Mouse (Mus musculus) C2C12 (cell line): Measurements from ENCODE around the gene Prpf31. TPM values are rescaled to one million over a fixed set of nuclear protein-coding genes. Genes with fewer than 3 reads are reported as not detected.

ENCODE experiments used
- H3K27me3 ChIP-seq: one replicate; pipeline ENCODE4 v1.6.1; 2011; ENCODE audit not compliant: control insufficient read depth, insufficient read depth, insufficient read length
- H3K36me3 ChIP-seq: one replicate; pipeline ENCODE4 v1.6.1; 2011; ENCODE audit not compliant: control insufficient read depth, insufficient read depth
- H3K4me3 ChIP-seq: one replicate; pipeline ENCODE4 v1.5.1; 2011; ENCODE audit warnings: mild to moderate bottlenecking, control low read depth; ENCODE audit not compliant: poor library complexity, insufficient read depth, severe bottlenecking
- H3K79me2 ChIP-seq: one replicate; pipeline ENCODE4 v1.6.1; 2011; ENCODE audit not compliant: control insufficient read depth, insufficient read depth
- H3K79me3 ChIP-seq: one replicate; pipeline ENCODE4 v1.6.1; 2011; ENCODE audit warnings: low read depth, control low read depth
- H3ac ChIP-seq: one replicate; pipeline ENCODE3; 2011; ENCODE audit warnings: low read depth; ENCODE audit not compliant: control insufficient read depth, insufficient read length
- CEBPB ChIP-seq: IDR thresholded peaks from one replicate; pipeline ENCODE4 v1.6.1; 2011; ENCODE audit warnings: low read depth, mild to moderate bottlenecking, control low read depth, moderate library complexity
- CTCF ChIP-seq: IDR thresholded peaks from one replicate; pipeline ENCODE4 v1.5.1; 2011; ENCODE audit not compliant: control insufficient read depth, insufficient read depth, insufficient read length
- FOSL1 ChIP-seq: IDR thresholded peaks from one replicate; pipeline ENCODE4 v1.8.0; 2011; ENCODE audit warnings: mild to moderate bottlenecking, low read length; ENCODE audit not compliant: poor library complexity, insufficient read depth, severe bottlenecking
- MAX ChIP-seq: IDR thresholded peaks from one replicate; pipeline ENCODE4 v1.6.1; 2011; ENCODE audit warnings: mild to moderate bottlenecking, control low read depth
- MYOD1 ChIP-seq: IDR thresholded peaks from one replicate; pipeline ENCODE4 v1.6.1; 2011; ENCODE audit warnings: low read depth; ENCODE audit not compliant: control insufficient read depth, insufficient read length
- MYOG ChIP-seq: IDR thresholded peaks from one replicate; pipeline ENCODE4 v1.6.1; 2011; ENCODE audit not compliant: control insufficient read depth, insufficient read length; ENCODE audit errors: extremely low read depth
- USF1 ChIP-seq: IDR thresholded peaks from one replicate; pipeline ENCODE4 v1.6.1; 2011; ENCODE audit warnings: low read depth, mild to moderate bottlenecking, control low read depth, moderate library complexity
- long read RNA-seq, 2 experiments: library from polyadenylated mRNA; unstranded; transcript quantifications; one replicate each; pipeline ENCODE4 v2.0.0; 2019 to 2020
- polyA plus RNA-seq: library from polyadenylated mRNA; unstranded; fragments of >200 nt; fragmentation: generic; extraction: Trizol; gene quantifications from one replicate; pipeline ENCODE4 v1.2.1, GENCODE M21; 2012; ENCODE audit warnings: missing spikeins

The Prpf31 gene
- polyA plus RNA-seq, result 102 TPM
- long read RNA-seq, experiment 1, transcript Prpf31-201 (14 exons, 3,144 nt), result major isoform, 35 of 50 reads
- long read RNA-seq, experiment 1, transcript Prpf31-205 (3 exons, 827 nt), result minor isoform, 5 of 50 reads
- long read RNA-seq, experiment 1, partial matches to known transcripts, result 7 of 50 reads
- long read RNA-seq, experiment 1, other reads (novel, unspliced or antisense), result 3 of 50 reads
- long read RNA-seq, experiment 2, transcript Prpf31-201 (14 exons, 3,144 nt), result major isoform, 429 of 482 reads
- long read RNA-seq, experiment 2, partial matches to known transcripts, result 25 of 482 reads
- long read RNA-seq, experiment 2, other reads (novel, unspliced or antisense), result 25 of 482 reads

DNA sequence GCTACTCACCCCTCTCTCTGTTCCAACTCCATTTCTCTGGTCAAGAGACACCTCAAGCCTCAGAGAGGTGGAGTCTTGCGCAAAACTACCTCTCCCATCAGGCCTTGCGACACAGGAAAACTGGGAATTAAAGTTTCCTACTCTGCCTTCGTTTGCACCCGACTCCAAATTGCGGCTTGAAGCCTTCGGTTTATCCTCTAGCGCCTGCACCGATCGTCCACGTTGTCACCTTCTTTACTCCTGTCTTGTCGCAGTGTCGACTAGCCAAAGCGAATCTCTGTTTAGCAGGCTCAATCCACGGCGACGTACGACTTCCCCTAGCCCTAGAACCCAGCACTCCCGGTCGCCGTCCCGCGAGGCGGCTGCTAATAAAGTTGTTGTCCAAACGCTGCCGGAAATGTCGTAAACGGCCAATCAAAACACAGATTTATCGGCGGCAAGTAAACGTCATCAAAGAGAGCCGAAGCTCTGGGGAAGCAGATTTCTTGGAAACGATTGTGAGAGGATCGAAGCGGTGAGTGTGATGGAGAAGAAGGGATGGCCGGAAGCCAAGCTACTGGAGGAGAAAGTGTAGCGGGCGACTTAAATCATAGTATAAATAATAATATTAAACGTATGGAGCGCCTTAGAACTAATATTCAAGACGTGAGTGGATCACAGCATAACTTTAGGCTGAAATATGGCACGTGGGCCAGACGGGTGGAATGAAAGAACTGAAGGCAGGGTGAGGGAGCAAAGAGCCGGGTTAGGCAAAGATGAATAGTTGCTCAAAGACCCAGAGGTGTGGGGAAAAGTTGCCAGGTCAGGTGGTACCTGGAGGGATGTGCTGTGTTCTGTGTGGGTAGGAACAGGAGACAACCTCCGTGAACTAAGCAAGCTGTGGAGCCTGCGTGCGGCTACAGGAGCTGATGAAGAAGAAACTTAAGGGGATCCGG, at the start of gene Prpf31, which contains the start of gene Tfpt:
Prpf31 (plus strand) TSS at position 443 of the 935 bp plus-strand sequence.
Tfpt (minus strand) TSS at position 387 of the 935 bp plus-strand sequence.
- H3K27me3 ChIP-seq, result no peaks in the 10 kb centered on the region
- TF ChIP-seq MYOG, result no peak
- TF ChIP-seq USF1, result no peak
- peak; percentile 83 for TF ChIP-seq CEBPB
- peaks cover 36% of the 10 kb centered on the region for H3K79me3 ChIP-seq
- peak within 1 kb of the TSS; percentile 79 for H3ac ChIP-seq
- peaks cover 37% of the 10 kb centered on the region for H3K36me3 ChIP-seq
- H3K4me3 ChIP-seq, result peak within 1 kb of the TSS; percentile 75
- peaks cover 59% of the 10 kb centered on the region for H3K79me2 ChIP-seq

GRCm38 (mm10) chr7:3580029-3580428, 49.8 kb upstream of the Prpf31 start:
- Histone ChIP-seq H3K79me2 (no peaks in the 10 kb centered on the region), H3ac (no peak overlapping the region), H3K4me3 (no peak overlapping the region), H3K27me3 (no peaks in the 10 kb centered on the region), H3K79me3 (no peaks in the 10 kb centered on the region), H3K36me3 (no peaks in the 10 kb centered on the region)
- TF ChIP-seq FOSL1, result no peak
- no peak for TF ChIP-seq CEBPB
- no peak for TF ChIP-seq MYOG
- TF ChIP-seq USF1, result no peak
- TF ChIP-seq MAX, result no peak
- TF ChIP-seq MYOD1, result no peak
- no peak for TF ChIP-seq CTCF

DNA sequence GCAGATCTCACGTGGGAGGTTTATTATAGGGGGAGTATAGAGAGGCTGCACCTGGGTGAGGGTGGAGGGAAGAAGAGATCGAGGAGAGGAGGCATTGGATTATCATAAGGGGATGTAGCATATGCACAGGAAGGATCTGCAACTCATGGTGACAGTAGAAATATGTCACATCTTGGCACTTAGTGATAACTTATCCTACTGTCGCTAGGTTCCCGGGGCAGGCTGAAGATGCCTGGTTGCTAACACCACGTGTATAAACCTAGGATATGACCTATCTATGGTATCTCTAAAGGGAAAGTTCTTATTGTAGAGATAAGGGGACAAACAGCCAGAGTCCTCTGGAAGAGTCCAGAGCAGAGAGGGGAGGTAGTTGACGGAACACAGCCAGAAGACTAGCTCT, 44.0 kb upstream of the Prpf31 start:
- H3K36me3 ChIP-seq, result no peaks in the 10 kb centered on the region
- H3K4me3 ChIP-seq, result no peak overlapping the region
- no peaks in the 10 kb centered on the region for H3K79me3 ChIP-seq
- no peaks in the 10 kb centered on the region for H3K79me2 ChIP-seq
- no peak overlapping the region for H3ac ChIP-seq
- no peaks in the 10 kb centered on the region for H3K27me3 ChIP-seq
- TF ChIP-seq CTCF, result no peak
- no peak for TF ChIP-seq MYOD1
- TF ChIP-seq FOSL1, result no peak
- no peak for TF ChIP-seq CEBPB
- TF ChIP-seq MAX, result no peak
- no peak for TF ChIP-seq USF1
- TF ChIP-seq MYOG, result no peak

DNA sequence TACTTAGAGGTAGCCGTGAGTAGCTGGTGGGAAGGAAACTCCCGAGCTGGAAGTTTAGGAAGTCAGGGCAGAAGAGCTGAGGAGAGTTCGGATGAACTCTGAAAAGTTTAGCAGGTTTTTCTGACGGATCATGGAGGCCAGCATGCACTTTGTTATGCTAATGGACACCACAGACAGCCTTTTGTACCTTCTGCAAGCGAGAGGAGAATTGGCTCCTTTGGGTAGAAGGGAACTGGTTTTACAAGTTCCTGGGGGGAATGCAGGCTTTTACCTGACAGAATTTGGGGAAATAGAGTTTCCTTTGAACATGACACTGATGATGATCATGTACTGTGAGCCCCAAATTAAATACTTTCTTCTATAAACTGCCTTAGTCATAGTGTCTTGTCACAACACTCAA, 43.5 kb upstream of the Prpf31 start:
- Histone ChIP-seq H3K27me3 (no peaks in the 10 kb centered on the region), H3K4me3 (no peak overlapping the region), H3K36me3 (no peaks in the 10 kb centered on the region), H3ac (no peak overlapping the region), H3K79me2 (no peaks in the 10 kb centered on the region), H3K79me3 (no peaks in the 10 kb centered on the region)
- TF ChIP-seq CTCF, result no peak
- no peak for TF ChIP-seq MYOG
- no peak for TF ChIP-seq USF1
- TF ChIP-seq FOSL1, result no peak

GRCm38 (mm10) chr7:3587292-3587691, 42.5 kb upstream of the Prpf31 start:
- Histone ChIP-seq H3K27me3 (no peaks in the 10 kb centered on the region), H3K36me3 (no peaks in the 10 kb centered on the region), H3K79me2 (no peaks in the 10 kb centered on the region), H3K79me3 (no peaks in the 10 kb centered on the region), H3K4me3 (no peak overlapping the region), H3ac (no peak overlapping the region)
- TF ChIP-seq USF1 (no peak), MYOD1 (no peak), FOSL1 (no peak), MAX (no peak), CEBPB (no peak), CTCF (no peak), MYOG (no peak)
